Mouse (Mus musculus): ENCODE results near the gene Zfp36. TPM values are rescaled to one million over a fixed set of nuclear protein-coding genes. Genes with fewer than 3 reads are reported as not detected.

The Zfp36 gene
- polyA plus RNA-seq, 1 experiment from 2014 or later: 18.6 TPM

DNA sequence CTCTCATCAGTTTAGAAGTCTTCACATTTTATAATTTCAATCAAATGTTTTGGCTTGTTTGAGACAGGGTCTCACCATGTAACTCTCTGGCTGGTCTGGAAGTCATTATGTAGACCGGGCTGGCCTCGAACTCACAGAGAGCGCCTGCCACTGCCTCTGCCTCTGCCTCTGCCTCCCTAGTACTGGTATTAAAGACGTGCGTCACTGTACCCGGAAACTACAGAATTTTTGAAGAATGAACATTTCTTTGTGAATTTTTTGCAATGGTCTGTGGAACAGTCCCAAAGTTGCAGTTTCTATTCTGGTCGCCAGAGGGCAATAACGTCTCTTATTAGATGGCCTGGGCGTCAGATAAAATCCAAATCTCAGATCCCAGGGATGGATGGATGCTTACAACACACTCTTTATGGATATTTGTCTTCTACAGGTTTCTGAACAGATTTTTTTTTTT is 6.9 kb downstream of the Zfp36 start:
- Histone ChIP-seq H3K27ac (peak overlapping the region; percentile 83), H3K9me3 (replicated peaks; ENCODE audit: low read length) (no peaks in the 10 kb centered on the region), H3K4me3 (replicated peaks; ENCODE audit: low read depth, low read length) (peak overlapping the region; percentile 83; the same call in 1 of the 2 replicates), H3K36me3 (ENCODE audit: insufficient read depth, low read length) (peaks cover 14% of the 10 kb centered on the region), H3K9ac (ENCODE audit: low read depth, low read length) (no peak overlapping the region), H3K27me3 (ENCODE audit: insufficient read depth, low read length) (no peaks in the 10 kb centered on the region), H3K4me1 (replicated peaks; ENCODE audit: insufficient read depth, low read length) (peaks cover 22% of the 10 kb centered on the region; the same call in 1 of the 2 replicates), H3K4me2 (ENCODE audit: low read length) (peak overlapping the region; percentile 49)
- WGBS: 2% methylated on average over 9 of the region's 9 CpGs
- ATAC-seq (replicated peaks; ENCODE audit: low FRiP score, low read depth): no peak; the same call in 1 of the 2 replicates
- peak; percentile 95 for DNase-seq (ENCODE audit: low spot score)
- TF ChIP-seq CTCF (IDR thresholded peaks at IDR 0.05; ENCODE audit: low read depth): peak; percentile 86

DNA sequence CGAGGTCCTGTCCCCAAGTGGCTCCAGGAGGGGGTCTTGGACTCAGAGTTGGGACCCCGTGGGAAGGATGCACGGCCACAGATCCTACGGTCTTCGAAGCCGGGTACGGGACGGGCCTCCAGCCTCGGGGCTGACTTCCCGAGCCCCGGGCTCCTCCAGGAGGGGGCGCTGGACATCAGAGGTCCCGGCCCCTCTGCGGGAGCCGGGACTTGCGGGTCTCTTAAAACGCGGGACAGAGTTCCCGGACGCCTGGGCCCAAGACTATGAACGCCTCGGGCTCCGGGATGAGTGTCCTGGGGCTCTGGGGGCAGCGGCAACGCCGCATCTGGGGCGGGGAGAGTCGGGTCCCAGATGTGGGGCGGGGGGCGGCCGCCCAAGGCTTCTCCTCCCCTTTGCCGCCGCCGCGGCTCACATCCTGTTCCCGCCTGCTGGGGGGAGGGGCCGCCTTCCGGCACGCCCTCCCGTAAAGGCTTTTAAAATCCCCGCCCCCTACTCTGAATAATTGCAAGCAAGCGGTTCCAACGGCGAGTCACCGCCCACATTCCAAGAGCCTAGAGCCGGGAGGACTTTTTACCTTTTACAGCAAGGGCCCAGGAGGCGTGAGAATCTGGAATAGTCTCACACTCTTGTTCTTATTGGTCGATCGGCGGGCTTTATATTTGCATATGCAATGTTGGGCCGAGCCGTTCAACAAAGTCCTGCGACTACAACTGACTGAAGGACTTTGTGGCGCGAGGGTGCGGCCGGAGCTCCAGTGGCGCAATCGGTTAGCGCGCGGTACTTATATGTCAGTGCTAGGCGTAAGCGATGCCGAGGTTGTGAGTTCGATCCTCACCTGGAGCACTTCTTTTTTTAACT is 7.6 kb downstream of the Zfp36 start, which contains the start of gene Plekhg2:
Plekhg2 (minus strand) TSS at position 349 of the 858 bp plus-strand sequence.
- H3K36me3 ChIP-seq (ENCODE audit: insufficient read depth, low read length): peaks cover 17% of the 10 kb centered on the region
- DNase-seq (ENCODE audit: low spot score) (peak; percentile 100), ATAC-seq (replicated peaks; ENCODE audit: low FRiP score, low read depth) (peak; percentile 89)
- H3K9ac ChIP-seq (ENCODE audit: low read depth, low read length): peak within 1 kb of the TSS; percentile 91
- peak; percentile 70 for TF ChIP-seq CTCF (IDR thresholded peaks at IDR 0.05; ENCODE audit: low read depth)
- H3K4me3 ChIP-seq (replicated peaks; ENCODE audit: low read depth, low read length): peak within 1 kb of the TSS; percentile 83
- no peaks in the 10 kb centered on the region for H3K9me3 ChIP-seq (replicated peaks; ENCODE audit: low read length)
- under 1% methylated on average over 53 of the region's 66 CpGs for WGBS
- H3K27me3 ChIP-seq (ENCODE audit: insufficient read depth, low read length): no peaks in the 10 kb centered on the region
- peak within 1 kb of the TSS; percentile 95 for H3K27ac ChIP-seq
- peak within 1 kb of the TSS; percentile 74 for H3K4me2 ChIP-seq (ENCODE audit: low read length)
- H3K4me1 ChIP-seq (replicated peaks; ENCODE audit: insufficient read depth, low read length): peaks cover 17% of the 10 kb centered on the region; the same call in 1 of the 2 replicates

DNA sequence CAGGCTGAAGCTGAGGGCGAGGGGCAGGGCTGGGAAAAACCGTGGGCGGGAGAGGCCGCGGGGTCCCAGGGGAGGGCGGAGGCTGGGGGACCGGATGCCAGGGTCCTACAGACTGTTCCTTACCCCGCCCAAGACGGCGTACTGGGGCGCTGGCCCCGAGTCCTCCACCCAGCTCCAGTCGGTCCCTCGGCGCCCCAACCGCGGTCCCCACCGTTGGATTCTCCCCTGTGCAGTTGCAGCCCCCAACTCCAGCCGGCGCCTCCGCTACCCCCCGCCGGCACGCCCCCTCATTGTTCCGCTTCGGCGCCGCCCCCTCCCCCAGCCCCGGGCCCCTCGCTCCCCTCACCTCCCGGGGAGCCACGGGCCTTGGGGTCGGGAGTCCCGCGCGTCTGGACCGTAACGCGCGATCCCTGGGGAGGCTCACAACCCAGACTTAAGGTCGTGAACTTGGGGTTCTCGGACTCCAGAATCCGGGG is 8.5 kb downstream of the Zfp36 start:
- WGBS: under 1% methylated on average over 41 of the region's 43 CpGs
- peaks cover 17% of the 10 kb centered on the region; the same call in 1 of the 2 replicates for H3K36me3 ChIP-seq (ENCODE audit: insufficient read depth, low read length)
- H3K9me3 ChIP-seq (replicated peaks; ENCODE audit: low read length): no peaks in the 10 kb centered on the region
- H3K4me2 ChIP-seq (ENCODE audit: low read length): peak overlapping the region; percentile 74
- peak overlapping the region; percentile 95 for H3K27ac ChIP-seq
- H3K4me3 ChIP-seq (replicated peaks; ENCODE audit: low read depth, low read length): peak overlapping the region; percentile 83
- peak overlapping the region; percentile 91 for H3K9ac ChIP-seq (ENCODE audit: low read depth, low read length)
- H3K4me1 ChIP-seq (replicated peaks; ENCODE audit: insufficient read depth, low read length): peaks cover 13% of the 10 kb centered on the region; the same call in 1 of the 2 replicates
- DNase-seq (ENCODE audit: low spot score): peak; percentile 83
- TF ChIP-seq CTCF (IDR thresholded peaks at IDR 0.05; ENCODE audit: low read depth): no peak
- ATAC-seq (replicated peaks; ENCODE audit: low FRiP score, low read depth): no peak
- H3K27me3 ChIP-seq (ENCODE audit: insufficient read depth, low read length): no peaks in the 10 kb centered on the region

DNA sequence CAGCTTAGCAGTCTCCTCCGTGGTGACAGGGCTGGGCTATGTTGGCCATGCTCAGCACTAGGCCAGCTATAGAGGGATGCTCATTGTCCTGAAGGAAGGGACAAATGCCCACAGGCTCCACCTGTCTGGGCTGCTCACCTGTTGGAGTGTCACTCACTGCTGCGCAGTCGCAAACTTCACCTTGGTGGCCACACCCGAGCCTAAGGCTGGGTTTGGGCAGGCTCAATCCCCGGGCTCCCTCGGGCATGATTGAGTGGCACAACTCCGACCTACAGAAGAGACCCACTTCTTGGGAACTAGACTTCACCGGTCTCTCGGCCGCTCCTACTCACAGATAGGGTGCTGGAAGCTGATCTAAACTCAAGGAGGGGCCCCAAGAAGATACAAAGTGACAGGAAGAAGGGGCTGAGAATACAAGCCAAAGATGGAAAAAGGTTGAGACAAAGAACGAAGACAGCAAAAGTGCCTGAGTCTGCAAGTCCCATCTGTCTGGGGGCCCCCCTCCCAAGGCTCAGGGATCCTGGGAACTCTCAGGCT is 9.0 kb downstream of the Zfp36 start:
- Histone ChIP-seq H3K4me2 (ENCODE audit: low read length) (peak overlapping the region; percentile 74), H3K4me1 (replicated peaks; ENCODE audit: insufficient read depth, low read length) (peaks cover 13% of the 10 kb centered on the region; the same call in 1 of the 2 replicates), H3K9ac (ENCODE audit: low read depth, low read length) (peak overlapping the region; percentile 91), H3K4me3 (replicated peaks; ENCODE audit: low read depth, low read length) (peak overlapping the region; percentile 83), H3K27ac (peak overlapping the region; percentile 95), H3K36me3 (ENCODE audit: insufficient read depth, low read length) (peaks cover 22% of the 10 kb centered on the region; the same call in 1 of the 2 replicates), H3K27me3 (ENCODE audit: insufficient read depth, low read length) (no peaks in the 10 kb centered on the region), H3K9me3 (replicated peaks; ENCODE audit: low read length) (no peaks in the 10 kb centered on the region)
- TF ChIP-seq CTCF (IDR thresholded peaks at IDR 0.05; ENCODE audit: low read depth): no peak
- DNase-seq (ENCODE audit: low spot score) (no peak), ATAC-seq (replicated peaks; ENCODE audit: low FRiP score, low read depth) (no peak)
- WGBS: 2% methylated on average over 11 of the region's 11 CpGs

DNA sequence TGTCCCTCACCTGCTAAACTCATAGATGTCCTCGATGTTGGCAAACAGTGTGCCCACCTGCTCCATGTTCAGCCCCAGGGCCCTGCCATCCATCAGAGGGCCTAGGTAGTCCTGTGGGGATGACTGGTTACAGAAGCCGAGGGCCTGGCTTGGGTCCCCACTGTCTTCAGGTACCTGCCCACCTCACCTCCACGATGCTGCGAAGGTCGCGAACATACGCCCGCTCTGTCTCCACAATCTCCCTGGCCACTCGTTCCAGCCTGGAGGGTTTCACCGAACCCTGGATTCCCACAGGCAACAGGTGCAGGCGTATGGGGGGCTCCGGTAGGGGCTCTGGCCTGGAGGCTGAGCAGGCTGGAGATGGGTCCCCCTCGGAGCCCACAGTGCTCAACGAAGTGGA is 10.0 kb downstream of the Zfp36 start:
- H3K4me1 ChIP-seq (replicated peaks; ENCODE audit: insufficient read depth, low read length): peaks cover 13% of the 10 kb centered on the region; the same call in 1 of the 2 replicates
- ATAC-seq (replicated peaks; ENCODE audit: low FRiP score, low read depth) (no peak), DNase-seq (ENCODE audit: low spot score) (no peak)
- H3K9me3 ChIP-seq (replicated peaks; ENCODE audit: low read length): no peaks in the 10 kb centered on the region
- H3K4me2 ChIP-seq (ENCODE audit: low read length): peak overlapping the region; percentile 74
- peak overlapping the region; percentile 83; the same call in 1 of the 2 replicates for H3K4me3 ChIP-seq (replicated peaks; ENCODE audit: low read depth, low read length)
- H3K27me3 ChIP-seq (ENCODE audit: insufficient read depth, low read length): no peaks in the 10 kb centered on the region
- no peak for TF ChIP-seq CTCF (IDR thresholded peaks at IDR 0.05; ENCODE audit: low read depth)
- 81% methylated on average over 14 of the region's 14 CpGs for WGBS
- peak overlapping the region; percentile 91; the same call in 1 of the 2 replicates for H3K9ac ChIP-seq (ENCODE audit: low read depth, low read length)
- H3K36me3 ChIP-seq (ENCODE audit: insufficient read depth, low read length): peaks cover 24% of the 10 kb centered on the region; the same call in 1 of the 2 replicates
- H3K27ac ChIP-seq: no peak overlapping the region

Data from kidney, postnatal 0 days (tissue).